Mouse (Mus musculus): ENCODE data around the gene Ralb. TPM values are rescaled to one million over a fixed set of nuclear protein-coding genes. Genes with fewer than 3 reads are reported as not detected.

The Ralb gene
- polyA plus RNA-seq, 1 experiment from 2014 or later: 154 TPM

DNA sequence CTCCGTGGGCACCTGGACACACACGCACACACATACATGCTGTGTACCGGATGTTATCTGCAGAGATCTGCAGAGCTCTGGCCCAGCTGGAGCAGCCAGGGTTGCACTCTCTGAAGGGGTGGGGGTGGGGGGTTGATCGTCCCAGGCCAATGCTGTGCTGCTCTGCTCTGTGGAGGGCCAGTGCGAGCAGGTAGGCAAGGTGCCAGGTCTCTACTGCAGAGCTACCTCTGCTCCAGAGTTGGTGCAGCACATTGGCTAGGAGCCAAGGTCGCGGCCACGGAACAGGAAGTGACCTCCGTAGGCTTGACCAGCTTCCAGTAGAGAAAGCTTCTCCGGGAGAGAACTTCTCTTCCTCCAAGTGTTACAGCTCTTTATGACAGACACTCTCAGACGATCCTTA, 12.5 kb downstream of the Ralb start:
- peak; percentile 62 for ATAC-seq (ENCODE audit: extremely low read depth, insufficient number of reproducible peaks, low FRiP score, low TSS enrichment)
- Histone ChIP-seq H3K27ac (replicated peaks) (peak overlapping the region; percentile 79), H3K4me2 (peak overlapping the region; percentile 59), H3K9ac (0 out of 2 replicates have a peak overlapping the region, but pooled peaks have one; percentile 42), H3K4me3 (0 out of 2 replicates have a peak overlapping the region, but pooled peaks have one; percentile 10), H3K27me3 (replicated peaks) (no peaks in the 10 kb centered on the region), H3K4me1 (peaks cover 77% of the 10 kb centered on the region), H3K9me3 (no peaks in the 10 kb centered on the region), H3K36me3 (peaks cover 22% of the 10 kb centered on the region)
- WGBS: 23% methylated on average over 11 of the region's 11 CpGs

DNA sequence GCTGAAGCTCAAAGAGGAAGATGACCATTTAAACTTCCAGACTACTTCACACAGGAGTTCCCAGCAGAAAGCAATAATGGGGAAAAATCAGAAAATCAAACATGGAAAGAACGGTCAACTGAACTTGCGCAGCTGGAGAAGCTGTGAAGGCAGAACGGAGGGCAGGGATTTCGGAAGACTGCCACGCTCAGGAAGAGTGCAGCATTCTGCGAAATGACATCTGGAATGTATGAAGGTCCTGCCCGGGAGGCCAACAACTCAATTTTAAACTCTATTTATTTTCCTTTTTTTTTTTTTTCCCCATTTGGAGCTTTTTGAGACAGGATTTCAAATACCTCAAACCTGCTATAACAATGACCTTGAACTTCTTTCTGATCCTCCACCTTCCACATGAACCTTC, 13.8 kb downstream of the Ralb start:
- WGBS: 81% methylated on average over 7 of the region's 7 CpGs
- no peaks in the 10 kb centered on the region for H3K27me3 ChIP-seq (replicated peaks)
- no peak for ATAC-seq (ENCODE audit: extremely low read depth, insufficient number of reproducible peaks, low FRiP score, low TSS enrichment)
- H3K4me2 ChIP-seq: no peak overlapping the region
- peaks cover 85% of the 10 kb centered on the region for H3K4me1 ChIP-seq
- H3K27ac ChIP-seq (replicated peaks): no peak overlapping the region
- H3K36me3 ChIP-seq: peaks cover 23% of the 10 kb centered on the region
- no peak overlapping the region for H3K9ac ChIP-seq
- no peak overlapping the region for H3K4me3 ChIP-seq
- H3K9me3 ChIP-seq: no peaks in the 10 kb centered on the region

DNA sequence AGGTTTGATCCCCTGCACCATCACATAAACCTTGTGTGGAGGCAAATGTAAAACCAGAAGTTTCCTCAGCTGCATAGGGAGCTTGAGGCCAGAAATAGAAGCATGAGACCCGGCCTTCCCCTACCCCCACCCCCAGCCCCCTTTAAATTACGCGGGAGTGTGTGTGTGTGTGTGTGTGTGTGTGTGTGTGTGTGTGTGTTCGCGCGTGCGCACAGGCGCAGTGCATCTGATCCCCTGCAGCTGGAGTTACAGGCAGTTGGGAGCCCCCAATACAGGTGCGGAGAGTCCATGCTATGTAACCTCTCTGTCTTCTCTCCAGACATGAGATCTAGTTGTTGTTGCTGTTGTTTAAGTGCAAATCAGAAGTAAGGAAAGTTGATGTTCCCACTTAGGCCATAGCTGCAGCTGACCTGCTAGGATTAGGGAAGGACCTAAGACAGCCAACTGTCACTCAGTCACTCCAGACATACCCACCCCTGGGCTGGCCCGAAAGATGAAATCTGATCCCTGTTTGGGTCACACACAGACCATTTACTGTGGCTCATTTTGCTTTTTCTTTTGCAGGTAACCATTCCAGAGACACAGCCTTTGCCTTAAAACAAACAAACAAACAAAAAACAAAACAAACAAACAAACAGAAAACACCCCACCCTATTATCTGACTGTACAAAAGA, 16.5 kb downstream of the Ralb start:
- peak overlapping the region; percentile 32 for H3K4me2 ChIP-seq
- H3K4me1 ChIP-seq: peaks cover 88% of the 10 kb centered on the region
- H3K9me3 ChIP-seq: no peaks in the 10 kb centered on the region
- no peak for ATAC-seq (ENCODE audit: extremely low read depth, insufficient number of reproducible peaks, low FRiP score, low TSS enrichment)
- H3K36me3 ChIP-seq: peaks cover 19% of the 10 kb centered on the region
- peak overlapping the region; percentile 33 for H3K9ac ChIP-seq
- H3K4me3 ChIP-seq: no peak overlapping the region
- peak overlapping the region; percentile 48; the same call in 1 of the 2 replicates for H3K27ac ChIP-seq (replicated peaks)
- WGBS: 29% methylated on average over 7 of the region's 10 CpGs
- H3K27me3 ChIP-seq (replicated peaks): no peaks in the 10 kb centered on the region

DNA sequence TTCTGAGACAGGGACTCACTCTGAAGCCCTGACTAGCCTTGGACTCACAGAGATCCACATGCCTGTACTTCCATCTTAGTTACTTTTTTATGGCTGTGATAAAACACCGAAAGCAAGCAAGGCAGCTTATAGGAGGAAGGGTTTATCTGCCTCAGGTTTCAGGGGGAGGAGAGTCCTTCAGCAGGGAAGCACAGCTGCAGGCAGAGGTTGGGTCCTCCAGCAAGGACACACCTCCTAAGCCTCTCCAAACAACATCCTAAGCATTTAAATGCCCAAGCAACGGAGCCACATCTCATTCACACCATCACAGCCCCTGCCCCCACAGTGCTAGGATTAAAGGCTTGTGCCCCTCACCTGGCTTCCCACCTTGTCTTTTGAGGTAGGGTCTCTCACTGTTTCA, 18.8 kb downstream of the Ralb start:
- no peak overlapping the region for H3K9ac ChIP-seq
- H3K4me1 ChIP-seq: peaks cover 66% of the 10 kb centered on the region
- no peak overlapping the region for H3K4me2 ChIP-seq
- H3K27me3 ChIP-seq (replicated peaks): no peaks in the 10 kb centered on the region
- H3K27ac ChIP-seq (replicated peaks): no peak overlapping the region
- H3K36me3 ChIP-seq: peaks cover 37% of the 10 kb centered on the region
- H3K4me3 ChIP-seq: no peak overlapping the region
- no peak for ATAC-seq (ENCODE audit: extremely low read depth, insufficient number of reproducible peaks, low FRiP score, low TSS enrichment)
- H3K9me3 ChIP-seq: no peaks in the 10 kb centered on the region
- 17% methylated on average over 2 of the region's 2 CpGs for whole genome bisulfite sequencing

DNA sequence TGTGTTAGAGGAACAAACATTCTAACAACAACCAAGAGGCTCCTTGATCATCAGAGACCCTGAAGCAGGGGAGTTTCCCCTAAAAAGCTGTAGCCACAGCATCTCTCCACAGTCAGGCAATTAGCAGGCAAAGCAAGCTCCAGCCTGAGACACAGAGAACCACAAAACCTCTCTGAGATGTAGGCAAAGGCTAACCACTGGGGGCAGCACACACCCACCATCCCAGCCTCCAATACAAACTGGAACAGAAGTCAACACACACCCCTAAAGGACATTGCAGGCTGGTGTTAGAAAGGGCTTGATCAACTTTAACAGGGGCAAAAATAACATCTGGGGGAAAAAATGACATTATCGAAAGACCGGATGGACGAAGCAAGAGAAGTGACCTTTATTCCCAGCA, 20.1 kb downstream of the Ralb start:
- H3K4me3 ChIP-seq: no peak overlapping the region
- H3K36me3 ChIP-seq: peaks cover 37% of the 10 kb centered on the region
- H3K27ac ChIP-seq (replicated peaks): no peak overlapping the region
- no peaks in the 10 kb centered on the region for H3K27me3 ChIP-seq (replicated peaks)
- ATAC-seq (ENCODE audit: extremely low read depth, insufficient number of reproducible peaks, low FRiP score, low TSS enrichment): no peak
- 45% methylated on average over 3 of the region's 3 CpGs for WGBS
- no peak overlapping the region for H3K4me2 ChIP-seq
- peaks cover 55% of the 10 kb centered on the region for H3K4me1 ChIP-seq
- no peaks in the 10 kb centered on the region for H3K9me3 ChIP-seq
- H3K9ac ChIP-seq: no peak overlapping the region

DNA sequence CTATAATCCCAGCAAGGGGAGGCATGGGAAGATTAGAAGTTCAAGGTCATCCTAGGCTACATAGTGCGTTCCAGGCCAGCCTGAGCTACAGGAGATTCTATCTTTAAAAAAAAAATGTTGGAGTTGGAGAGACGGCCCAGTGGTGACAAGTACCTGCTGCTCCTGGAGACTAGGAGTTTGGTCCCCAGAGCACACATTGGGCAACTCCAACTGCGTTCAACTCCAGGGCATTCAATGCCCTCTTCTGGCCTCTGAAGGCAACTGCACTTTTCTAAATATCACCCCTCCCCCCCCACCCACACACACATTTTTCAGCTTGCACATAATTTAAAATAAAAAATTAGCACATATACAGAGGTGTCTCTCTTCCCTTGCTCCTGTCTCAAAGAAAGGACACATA, 21.7 kb downstream of the Ralb start:
- H3K27me3 ChIP-seq (replicated peaks): no peaks in the 10 kb centered on the region
- H3K4me2 ChIP-seq: no peak overlapping the region
- peaks cover 48% of the 10 kb centered on the region for H3K36me3 ChIP-seq
- H3K4me3 ChIP-seq: no peak overlapping the region
- H3K4me1 ChIP-seq: peaks cover 44% of the 10 kb centered on the region
- 62% methylated on average over 3 of the region's 3 CpGs for WGBS
- no peak overlapping the region for H3K9ac ChIP-seq
- no peaks in the 10 kb centered on the region for H3K9me3 ChIP-seq
- no peak overlapping the region for H3K27ac ChIP-seq (replicated peaks)
- ATAC-seq (ENCODE audit: extremely low read depth, insufficient number of reproducible peaks, low FRiP score, low TSS enrichment): no peak

DNA sequence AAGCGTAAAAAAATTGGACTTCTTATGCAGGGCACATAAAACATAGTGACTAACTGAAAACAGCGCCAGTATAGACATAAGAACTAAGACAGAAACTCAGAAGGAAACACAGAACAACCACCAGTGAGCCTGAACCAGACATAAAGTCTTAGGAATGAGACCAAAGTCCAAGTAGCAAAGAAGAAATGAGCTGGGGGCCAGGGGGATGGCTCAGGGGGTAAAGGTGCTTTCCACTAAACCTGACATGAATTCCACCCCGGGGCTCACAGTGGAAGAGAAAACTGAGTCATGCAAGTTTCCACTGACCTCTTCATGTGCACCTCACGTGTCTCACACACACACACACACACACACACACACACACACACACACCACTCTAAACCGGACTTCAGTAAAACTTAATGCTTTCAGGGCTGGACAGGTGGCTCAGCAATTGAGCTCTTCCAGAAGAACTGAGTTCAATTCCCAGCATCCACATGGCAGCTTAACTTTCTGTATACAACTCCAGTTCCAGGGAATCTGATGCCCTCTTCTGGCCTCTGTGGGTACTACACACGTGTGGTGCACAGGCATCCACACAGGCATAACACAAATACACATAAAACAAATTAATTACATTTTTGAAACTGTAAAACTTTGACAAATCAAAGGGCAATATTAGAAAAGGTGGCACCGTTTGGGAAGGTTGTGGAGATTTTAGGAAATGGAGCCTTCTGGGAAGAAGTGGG, 23.2 kb downstream of the Ralb start:
- Histone ChIP-seq H3K4me2 (no peak overlapping the region), H3K9ac (no peak overlapping the region), H3K9me3 (no peaks in the 10 kb centered on the region), H3K36me3 (peaks cover 60% of the 10 kb centered on the region), H3K27ac (replicated peaks) (no peak overlapping the region), H3K4me3 (no peak overlapping the region), H3K27me3 (replicated peaks) (no peaks in the 10 kb centered on the region), H3K4me1 (peaks cover 29% of the 10 kb centered on the region)
- WGBS: 88% methylated on average over 7 of the region's 7 CpGs
- no peak for ATAC-seq (ENCODE audit: extremely low read depth, insufficient number of reproducible peaks, low FRiP score, low TSS enrichment)

DNA sequence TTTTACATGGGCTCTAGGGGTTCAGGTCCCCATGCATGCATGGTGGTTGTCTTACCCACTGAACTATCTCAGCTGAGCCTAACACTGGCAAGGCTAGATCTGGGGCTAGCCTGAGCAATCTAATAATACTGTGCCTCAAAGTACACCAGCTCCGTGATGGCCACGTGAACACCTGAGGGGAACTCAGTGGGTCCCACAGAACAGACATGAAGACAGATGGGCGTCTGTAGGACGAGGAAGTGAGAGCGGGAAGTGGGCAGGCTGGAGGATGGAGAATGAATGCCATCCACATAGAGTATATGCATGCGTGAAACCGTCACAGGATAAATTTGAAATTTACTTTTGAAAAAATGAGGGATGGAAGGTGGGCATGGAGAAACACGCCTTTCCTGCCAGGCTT, 23.9 kb downstream of the Ralb start:
- ATAC-seq (ENCODE audit: extremely low read depth, insufficient number of reproducible peaks, low FRiP score, low TSS enrichment): no peak
- Histone ChIP-seq H3K4me2 (no peak overlapping the region), H3K27me3 (replicated peaks) (no peaks in the 10 kb centered on the region), H3K9me3 (no peaks in the 10 kb centered on the region), H3K36me3 (peaks cover 67% of the 10 kb centered on the region), H3K4me1 (peaks cover 22% of the 10 kb centered on the region), H3K27ac (replicated peaks) (no peak overlapping the region), H3K4me3 (no peak overlapping the region), H3K9ac (no peak overlapping the region)
- 91% methylated on average over 8 of the region's 8 CpGs for WGBS

DNA sequence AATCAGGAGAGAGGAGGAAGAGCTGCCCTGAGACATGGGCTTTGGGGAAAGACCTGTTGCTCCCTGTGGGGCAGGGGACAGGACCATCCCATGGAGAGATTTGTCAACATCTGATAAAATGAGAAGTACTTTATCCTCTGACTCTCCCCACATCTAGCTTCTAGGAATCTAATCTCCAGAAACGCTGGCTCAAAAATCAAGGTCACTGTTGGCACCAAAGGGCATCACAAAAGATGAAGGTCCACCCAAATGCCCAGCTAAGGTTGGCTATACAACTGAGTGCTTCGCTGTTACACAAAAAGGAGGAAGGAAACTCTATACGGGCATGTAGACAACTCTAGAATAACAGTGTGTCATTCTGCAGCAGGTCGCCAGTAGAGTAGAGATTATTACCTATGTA, 25.0 kb downstream of the Ralb start:
- Histone ChIP-seq H3K9ac (no peak overlapping the region), H3K4me2 (no peak overlapping the region), H3K36me3 (peaks cover 77% of the 10 kb centered on the region), H3K4me3 (no peak overlapping the region), H3K9me3 (no peaks in the 10 kb centered on the region), H3K4me1 (peaks cover 16% of the 10 kb centered on the region), H3K27ac (replicated peaks) (no peak overlapping the region), H3K27me3 (replicated peaks) (no peaks in the 10 kb centered on the region)
- WGBS: 64% methylated on average over 4 of the region's 4 CpGs
- ATAC-seq (ENCODE audit: extremely low read depth, insufficient number of reproducible peaks, low FRiP score, low TSS enrichment): no peak

DNA sequence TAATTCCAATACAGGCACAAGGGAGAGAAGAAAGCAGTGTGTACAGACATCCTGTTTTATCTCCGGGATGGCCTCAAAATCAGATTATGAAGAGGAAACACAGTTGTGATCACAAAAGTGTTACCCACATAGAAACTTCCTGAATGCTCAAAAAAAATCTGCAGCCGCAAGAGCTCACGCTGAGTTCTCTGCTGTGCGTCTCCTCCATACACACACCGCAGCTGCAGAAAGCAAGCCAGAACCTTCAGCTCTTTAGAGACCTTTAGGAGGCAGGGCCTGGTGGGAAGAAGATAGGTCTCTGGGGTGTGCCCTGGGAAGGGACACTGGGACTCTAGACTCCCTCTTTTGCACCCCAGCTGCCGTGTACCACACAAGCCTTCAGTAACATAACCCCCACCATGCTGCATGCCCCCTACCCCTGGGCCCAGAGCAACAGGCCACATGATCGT, 27.7 kb downstream of the Ralb start:
- H3K4me3 ChIP-seq: no peak overlapping the region
- 75% methylated on average over 7 of the region's 7 CpGs for WGBS
- no peak overlapping the region for H3K9ac ChIP-seq
- no peak overlapping the region for H3K4me2 ChIP-seq
- H3K27ac ChIP-seq (replicated peaks): no peak overlapping the region
- H3K4me1 ChIP-seq: peaks cover 19% of the 10 kb centered on the region
- H3K36me3 ChIP-seq: peaks cover 78% of the 10 kb centered on the region
- ATAC-seq (ENCODE audit: extremely low read depth, insufficient number of reproducible peaks, low FRiP score, low TSS enrichment): no peak
- H3K27me3 ChIP-seq (replicated peaks): no peaks in the 10 kb centered on the region
- no peaks in the 10 kb centered on the region for H3K9me3 ChIP-seq

DNA sequence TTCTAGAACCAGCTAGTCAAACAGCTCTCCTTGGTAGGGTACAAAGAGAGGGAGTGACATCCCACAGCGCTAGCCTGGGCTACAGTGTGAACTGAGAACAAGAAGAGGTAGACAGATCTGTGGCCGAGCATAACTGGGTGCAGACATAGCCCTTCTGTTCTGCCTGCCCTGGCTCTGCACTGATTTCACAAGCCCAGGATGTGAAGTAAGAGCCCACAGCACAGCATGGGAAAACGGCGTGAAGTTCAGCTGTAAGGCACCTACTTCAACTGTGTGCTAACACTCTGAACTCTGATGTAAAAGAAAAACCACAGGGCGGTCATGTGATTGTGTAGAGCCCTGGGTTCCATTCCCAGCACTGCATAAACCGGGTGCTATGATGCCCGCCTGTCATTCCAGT, 29.9 kb downstream of the Ralb start:
- peaks cover 25% of the 10 kb centered on the region for H3K4me1 ChIP-seq
- no peak overlapping the region for H3K9ac ChIP-seq
- peaks cover 86% of the 10 kb centered on the region for H3K36me3 ChIP-seq
- ATAC-seq (ENCODE audit: extremely low read depth, insufficient number of reproducible peaks, low FRiP score, low TSS enrichment): no peak
- no peak overlapping the region for H3K4me2 ChIP-seq
- no peaks in the 10 kb centered on the region for H3K27me3 ChIP-seq (replicated peaks)
- H3K9me3 ChIP-seq: no peaks in the 10 kb centered on the region
- H3K4me3 ChIP-seq: no peak overlapping the region
- no peak overlapping the region for H3K27ac ChIP-seq (replicated peaks)
- 88% methylated on average over 7 of the region's 7 CpGs for WGBS

DNA sequence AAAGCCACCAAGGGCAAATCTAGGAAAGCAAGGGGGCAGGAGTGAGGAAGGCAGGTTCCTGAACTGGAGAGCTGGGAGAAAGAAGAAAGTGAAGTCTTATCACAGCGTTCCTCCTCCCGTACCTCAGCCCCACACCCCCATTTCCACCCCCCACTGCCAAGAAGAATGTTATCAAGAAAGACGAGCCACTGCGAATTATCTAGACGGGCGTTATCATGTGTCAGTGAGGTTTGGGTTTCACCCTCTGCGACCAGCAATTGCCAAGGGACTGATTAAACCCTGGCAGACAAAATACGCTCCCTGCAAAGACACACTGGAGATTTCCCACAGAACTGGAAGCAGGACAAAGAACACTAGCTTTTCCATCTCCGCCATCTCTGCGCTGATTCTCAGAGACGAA, 31.9 kb downstream of the Ralb start:
- H3K27me3 ChIP-seq (replicated peaks): no peaks in the 10 kb centered on the region
- H3K4me2 ChIP-seq: 0 out of 2 replicates have a peak overlapping the region, but pooled peaks have one; percentile 13
- no peak for ATAC-seq (ENCODE audit: extremely low read depth, insufficient number of reproducible peaks, low FRiP score, low TSS enrichment)
- H3K4me3 ChIP-seq: no peak overlapping the region
- peak overlapping the region; percentile 61 for H3K27ac ChIP-seq (replicated peaks)
- WGBS: 14% methylated on average over 11 of the region's 11 CpGs
- peaks cover 25% of the 10 kb centered on the region for H3K4me1 ChIP-seq
- H3K36me3 ChIP-seq: peaks cover 89% of the 10 kb centered on the region
- no peak overlapping the region for H3K9ac ChIP-seq
- no peaks in the 10 kb centered on the region for H3K9me3 ChIP-seq

Measured in heart, embryonic 13.5 days (tissue).